7 mouse cellular contexts compared by ENCODE assay signal in genomic region chr1:63953229-63953883, GRCm38 (mm10).
A peak's percentile ranks its signal among the peaks of the same experiment; 100 is the strongest.
DNase-seq lines count a peak whose midpoint lies in the region; ATAC-seq lines count a peak whose summit lies in the region.

No protein-coding gene starts in this region.

- peak; percentile 78 for DNase-seq in NIH3T3 (ENCODE audit: low read depth)
- peak; percentile 56 for DNase-seq in cerebellum, adult 18-20 months
- DNase-seq in layer of hippocampus, postnatal 36 days, result peak; percentile 38 to 44
- peak; percentile 48 for DNase-seq in mesoderm, embryonic 11.5 days (ENCODE audit: low read depth, low spot score)
- DNase-seq in spleen, postnatal 10 days (ENCODE audit: low spot score in 2 of 2), result peak; percentile 4 to 53

- H3K27ac ChIP-seq in hindbrain, embryonic 16.5 days (ENCODE audit: low read depth, low read length), result no peak overlapping the region

- H3K27me3 ChIP-seq in hindbrain, embryonic 16.5 days (replicated peaks; ENCODE audit: control insufficient read depth, insufficient read depth, low read length), result no peaks in the 10 kb centered on the region

- no peak overlapping the region for H3K4me3 ChIP-seq in hindbrain, embryonic 16.5 days (ENCODE audit: low read length)

- H3K9me3 ChIP-seq in hindbrain, embryonic 16.5 days (ENCODE audit: control insufficient read depth, low read length), result no peaks in the 10 kb centered on the region

- H3K36me3 ChIP-seq in hindbrain, embryonic 16.5 days (ENCODE audit: control insufficient read depth, insufficient read depth, low read length), result no peaks in the 10 kb centered on the region

- WGBS in hindbrain, embryonic 16.5 days, result 47% methylated on average over 16 of the region's 18 CpGs

- no peaks in the 10 kb centered on the region for H3K4me1 ChIP-seq in hindbrain, embryonic 16.5 days (ENCODE audit: control insufficient read depth, insufficient read depth, low read depth, low read length)

- peak; percentile 97 for ATAC-seq in frontal cortex, adult (ENCODE audit: low TSS enrichment)
- ATAC-seq in hindbrain, embryonic 16.5 days, result peak; percentile 91

- peak overlapping the region; percentile 16; the same call in 1 of the 2 replicates for H3K4me2 ChIP-seq in hindbrain, embryonic 16.5 days (ENCODE audit: low read length)

- H3K9ac ChIP-seq in hindbrain, embryonic 16.5 days (ENCODE audit: low read depth, low read length), result no peak overlapping the region
